Mouse (Mus musculus): ENCODE data around the gene Trabd. TPM values are rescaled to one million over a fixed set of nuclear protein-coding genes. Genes with fewer than 3 reads are reported as not detected.

The Trabd gene
- polyA plus RNA-seq, 1 experiment from 2014 or later: 51.3 TPM

DNA sequence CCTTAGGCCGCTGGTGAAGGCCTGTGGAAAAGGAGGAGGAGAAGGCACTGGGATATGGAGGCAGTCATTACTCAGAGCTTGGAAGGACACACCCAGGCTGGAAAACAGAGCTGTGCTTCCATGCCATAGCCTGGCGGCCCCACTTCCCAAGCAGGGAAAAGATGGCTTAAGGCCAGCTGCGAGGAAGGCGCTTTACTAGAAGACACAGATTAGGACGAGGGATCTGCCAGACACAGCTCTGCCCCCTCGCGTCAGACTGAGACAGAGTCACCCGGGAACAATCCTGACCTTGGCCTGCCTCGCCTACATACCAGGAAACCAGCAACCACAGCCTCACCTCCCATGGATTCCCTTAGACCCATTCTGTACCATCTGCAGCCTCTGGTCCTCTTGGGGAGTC is 35.2 kb downstream of the Trabd start:
- no peak for ATAC-seq (ENCODE audit: low FRiP score, low read depth)
- no peaks in the 10 kb centered on the region for H3K9me3 ChIP-seq
- H3K27me3 ChIP-seq: no peaks in the 10 kb centered on the region
- H3K9ac ChIP-seq: no peak overlapping the region
- no peak overlapping the region for H3K4me3 ChIP-seq
- WGBS: 89% methylated on average over 9 of the region's 9 CpGs
- no peak overlapping the region for H3K4me2 ChIP-seq (replicated peaks)
- H3K4me1 ChIP-seq: no peaks in the 10 kb centered on the region
- peaks cover 96% of the 10 kb centered on the region for H3K36me3 ChIP-seq
- H3K27ac ChIP-seq: no peak overlapping the region

DNA sequence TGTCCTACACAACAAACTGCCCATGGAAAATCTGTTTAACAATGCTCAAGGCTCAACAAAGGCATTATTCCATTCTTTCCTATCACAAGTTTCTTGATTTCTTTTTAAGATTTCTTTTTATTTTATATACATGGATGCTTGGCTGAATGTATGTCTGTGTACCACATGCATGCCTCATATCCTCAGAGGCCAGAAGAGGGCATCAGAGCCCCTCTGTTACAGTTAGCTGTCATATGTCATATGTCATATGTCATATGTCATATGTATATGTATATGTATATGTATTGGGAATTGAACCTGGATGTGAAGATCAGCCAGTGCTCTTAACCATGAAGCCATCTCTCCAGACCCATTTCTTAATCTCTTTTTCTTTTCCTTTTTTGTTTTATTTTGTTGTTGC is 43.1 kb downstream of the Trabd start:
- Histone ChIP-seq H3K36me3 (peaks cover 69% of the 10 kb centered on the region), H3K27ac (no peak overlapping the region)
- no peak for ATAC-seq (ENCODE audit: low FRiP score, low read depth)

DNA sequence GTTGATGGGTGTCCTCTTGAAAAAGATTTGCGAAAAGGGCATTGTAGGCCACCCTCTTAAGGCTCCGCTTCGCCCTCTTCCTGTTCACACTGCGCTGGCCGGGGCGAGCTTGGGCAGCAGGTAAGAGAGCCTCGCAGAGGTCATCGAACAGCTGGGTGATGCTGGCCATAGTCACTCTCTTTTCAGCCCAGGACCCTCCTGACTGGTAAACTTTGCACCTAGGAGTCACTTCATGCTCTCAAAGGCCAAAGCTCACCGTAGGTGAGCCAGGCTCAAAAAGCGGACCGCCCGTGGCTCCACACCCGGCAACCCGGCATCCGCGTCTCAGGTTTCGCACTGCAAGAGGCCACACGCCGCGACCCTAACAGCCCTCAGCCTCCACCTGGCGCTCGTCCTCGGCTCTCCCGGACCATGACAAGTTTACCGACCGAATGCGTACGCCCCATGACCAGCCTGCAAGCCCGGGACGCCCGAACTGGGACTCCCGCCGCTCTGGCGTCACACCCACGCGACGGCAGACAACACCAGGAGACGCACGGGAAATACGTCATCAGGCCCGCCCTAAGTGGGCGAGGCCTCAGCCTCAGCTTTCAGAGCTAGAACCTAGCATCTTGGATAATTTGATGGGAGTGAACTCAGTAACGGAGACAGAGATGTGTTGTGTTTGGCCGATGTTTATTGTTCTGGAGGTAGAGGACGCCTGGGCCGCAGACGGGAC is 47.9 kb downstream of the Trabd start, which contains the start of gene Tubgcp6:
Gene Tubgcp6 (minus strand): TSS at position 464 of the 718 bp plus-strand sequence.
- H3K4me3 ChIP-seq: peak within 1 kb of the TSS; percentile 88
- H3K9me3 ChIP-seq: no peaks in the 10 kb centered on the region
- H3K27ac ChIP-seq: peak within 1 kb of the TSS; percentile 72; the same call in 1 of the 2 replicates
- under 1% methylated on average over 47 of the region's 47 CpGs for WGBS
- peaks cover 46% of the 10 kb centered on the region for H3K4me1 ChIP-seq
- peak; percentile 87 for ATAC-seq (ENCODE audit: low FRiP score, low read depth)
- H3K36me3 ChIP-seq: peaks cover 33% of the 10 kb centered on the region
- peak within 1 kb of the TSS; percentile 96 for H3K4me2 ChIP-seq (replicated peaks)
- peak within 1 kb of the TSS; percentile 87 for H3K9ac ChIP-seq
- no peaks in the 10 kb centered on the region for H3K27me3 ChIP-seq

More for the DNA sequence above, 43.1 kb downstream of the Trabd start:
- no peaks in the 10 kb centered on the region for H3K27me3 ChIP-seq
- H3K9me3 ChIP-seq: no peaks in the 10 kb centered on the region
- H3K4me2 ChIP-seq (replicated peaks): no peak overlapping the region
- peaks cover 31% of the 10 kb centered on the region for H3K4me1 ChIP-seq
- no peak overlapping the region for H3K9ac ChIP-seq
- H3K4me3 ChIP-seq: no peak overlapping the region

DNA sequence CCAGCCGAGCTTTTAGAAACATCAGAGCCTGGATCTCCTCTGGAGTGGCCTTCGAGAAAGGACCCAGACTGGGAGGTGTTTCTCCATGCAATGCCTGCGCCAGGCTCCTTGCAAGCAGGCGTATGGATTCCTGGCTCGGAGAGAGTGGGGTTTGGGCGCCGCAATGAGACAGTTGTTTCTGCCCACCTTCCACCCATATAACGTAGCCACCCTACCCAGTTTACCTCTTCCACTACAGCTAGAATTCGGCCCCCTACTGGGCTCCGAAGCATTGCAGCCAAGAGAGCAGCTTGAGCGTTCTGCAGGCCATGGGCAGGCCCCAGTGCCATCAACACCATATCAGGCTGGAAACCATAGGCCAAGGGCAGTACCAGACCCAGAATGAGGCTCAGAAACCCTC is 48.7 kb downstream of the Trabd start:
- peak overlapping the region; percentile 88 for H3K4me3 ChIP-seq
- H3K27ac ChIP-seq: peak overlapping the region; percentile 72; the same call in 1 of the 2 replicates
- WGBS: 31% methylated on average over 11 of the region's 11 CpGs
- H3K9me3 ChIP-seq: no peaks in the 10 kb centered on the region
- no peaks in the 10 kb centered on the region for H3K27me3 ChIP-seq
- H3K4me1 ChIP-seq: peaks cover 50% of the 10 kb centered on the region
- ATAC-seq (ENCODE audit: low FRiP score, low read depth): no peak
- peak overlapping the region; percentile 87 for H3K9ac ChIP-seq
- peaks cover 26% of the 10 kb centered on the region for H3K36me3 ChIP-seq
- peak overlapping the region; percentile 96 for H3K4me2 ChIP-seq (replicated peaks)

DNA sequence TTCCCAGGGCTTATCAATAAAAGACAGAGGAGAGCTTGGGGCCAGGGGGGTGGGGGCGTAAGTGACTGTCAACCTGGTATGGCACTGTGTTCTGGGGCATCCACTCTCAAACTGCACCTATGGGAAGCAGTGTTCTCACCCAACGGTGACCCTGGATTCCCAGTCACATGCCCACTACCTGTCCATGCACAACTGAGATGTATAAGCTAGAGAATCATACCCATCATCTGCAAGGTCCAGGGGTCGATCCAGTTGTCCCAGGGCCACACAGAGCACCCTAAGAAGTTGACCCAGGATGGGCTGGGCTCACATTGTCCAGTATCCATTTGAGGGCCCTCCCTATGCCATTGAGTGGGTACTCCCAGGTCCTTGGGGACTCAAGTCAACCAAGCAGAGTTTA is 49.4 kb downstream of the Trabd start:
- Histone ChIP-seq H3K4me3 (no peak overlapping the region), H3K9me3 (no peaks in the 10 kb centered on the region), H3K9ac (no peak overlapping the region; the same call in 1 of the 2 replicates), H3K27ac (no peak overlapping the region), H3K27me3 (no peaks in the 10 kb centered on the region), H3K4me1 (peaks cover 54% of the 10 kb centered on the region), H3K36me3 (peaks cover 19% of the 10 kb centered on the region), H3K4me2 (replicated peaks) (peak overlapping the region; percentile 96; the same call in 1 of the 2 replicates)
- WGBS: 91% methylated on average over 3 of the region's 3 CpGs
- no peak for ATAC-seq (ENCODE audit: low FRiP score, low read depth)

DNA sequence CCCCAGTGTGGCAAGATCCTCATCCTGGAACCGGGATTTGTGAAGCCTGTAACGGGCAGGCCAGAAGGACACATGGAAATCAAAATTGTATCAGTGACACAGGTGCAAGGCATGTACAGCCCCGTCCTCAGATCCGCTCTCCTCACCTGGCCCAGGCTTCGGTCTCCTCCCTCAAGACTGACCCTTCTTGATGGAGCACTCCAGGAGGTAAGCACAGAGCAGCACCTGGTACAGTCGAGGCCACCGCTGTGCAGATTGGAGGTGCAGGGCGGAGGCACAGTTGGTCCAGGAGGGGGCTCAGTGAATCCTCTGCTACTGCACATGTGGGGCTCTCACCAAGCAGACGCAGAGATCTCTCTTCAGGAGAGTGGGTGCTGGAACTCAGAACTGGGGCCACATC is 50.4 kb downstream of the Trabd start:
- ATAC-seq (ENCODE audit: low FRiP score, low read depth): no peak
- Histone ChIP-seq H3K27me3 (no peaks in the 10 kb centered on the region), H3K4me3 (no peak overlapping the region), H3K9ac (no peak overlapping the region), H3K27ac (no peak overlapping the region), H3K36me3 (peaks cover 9% of the 10 kb centered on the region), H3K4me1 (peaks cover 44% of the 10 kb centered on the region), H3K9me3 (no peaks in the 10 kb centered on the region), H3K4me2 (replicated peaks) (no peak overlapping the region)
- WGBS: 93% methylated on average over 9 of the region's 9 CpGs

DNA sequence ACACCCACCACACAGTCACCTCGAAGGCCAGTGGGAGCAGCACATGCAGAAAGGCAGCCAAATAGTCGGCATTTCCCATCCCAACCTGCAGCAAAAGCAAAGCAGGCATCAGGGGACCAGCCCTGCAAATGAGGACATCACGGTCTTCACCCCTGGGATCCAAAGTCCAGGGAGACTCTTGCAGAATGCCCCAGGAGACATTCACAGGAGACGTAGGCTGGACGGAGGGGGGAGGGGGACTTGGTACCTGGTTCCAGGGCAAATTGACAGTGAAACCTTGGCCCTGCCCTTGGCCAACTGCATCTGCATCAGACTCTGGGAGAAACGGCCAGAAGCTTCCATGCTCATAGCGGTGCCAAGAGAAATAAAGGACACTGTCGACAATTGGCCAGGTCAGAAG is 51.7 kb downstream of the Trabd start:
- no peak overlapping the region for H3K4me3 ChIP-seq
- no peak overlapping the region for H3K9ac ChIP-seq
- H3K27ac ChIP-seq: no peak overlapping the region
- H3K27me3 ChIP-seq: no peaks in the 10 kb centered on the region
- peaks cover 7% of the 10 kb centered on the region; the same call in 1 of the 2 replicates for H3K36me3 ChIP-seq
- no peak for ATAC-seq (ENCODE audit: low FRiP score, low read depth)
- 88% methylated on average over 8 of the region's 8 CpGs for WGBS
- peaks cover 31% of the 10 kb centered on the region for H3K4me1 ChIP-seq
- no peak overlapping the region for H3K4me2 ChIP-seq (replicated peaks)
- no peaks in the 10 kb centered on the region for H3K9me3 ChIP-seq

DNA sequence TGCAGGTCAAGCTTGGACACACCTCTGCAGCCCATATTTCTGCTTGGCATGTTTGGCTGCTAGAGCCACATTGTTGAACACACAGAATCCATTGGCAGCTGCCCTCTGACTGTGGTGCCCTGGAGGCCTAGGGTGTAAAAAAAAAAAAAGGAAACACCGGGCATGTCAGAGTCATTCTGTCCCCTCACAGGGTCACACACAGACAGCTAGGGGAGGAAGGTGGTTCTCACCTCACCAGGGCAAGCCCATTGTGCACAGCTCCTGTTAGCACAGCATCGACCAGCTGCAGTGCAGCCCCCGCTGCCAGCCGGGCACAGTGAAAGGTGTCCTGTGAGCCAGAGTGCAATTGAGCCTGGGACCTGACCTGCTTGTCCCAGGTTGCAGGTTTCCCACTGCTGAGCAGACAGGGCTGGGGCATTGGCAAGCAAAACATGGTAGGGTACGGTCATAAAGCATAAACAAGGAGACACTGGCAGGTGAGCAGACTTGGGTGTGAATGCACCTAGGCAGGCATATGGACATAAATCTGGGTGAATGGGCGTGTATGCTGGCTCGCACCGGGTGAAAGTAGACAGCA is 52.5 kb downstream of the Trabd start:
- Histone ChIP-seq H3K4me3 (peak overlapping the region; percentile 63), H3K9me3 (no peaks in the 10 kb centered on the region), H3K4me2 (replicated peaks) (peak overlapping the region; percentile 86), H3K27me3 (no peaks in the 10 kb centered on the region), H3K27ac (no peak overlapping the region), H3K4me1 (peaks cover 23% of the 10 kb centered on the region), H3K9ac (peak overlapping the region; percentile 75; the same call in 1 of the 2 replicates), H3K36me3 (peaks cover 7% of the 10 kb centered on the region; the same call in 1 of the 2 replicates)
- ATAC-seq (ENCODE audit: low FRiP score, low read depth): no peak
- 82% methylated on average over 8 of the region's 8 CpGs for WGBS

DNA sequence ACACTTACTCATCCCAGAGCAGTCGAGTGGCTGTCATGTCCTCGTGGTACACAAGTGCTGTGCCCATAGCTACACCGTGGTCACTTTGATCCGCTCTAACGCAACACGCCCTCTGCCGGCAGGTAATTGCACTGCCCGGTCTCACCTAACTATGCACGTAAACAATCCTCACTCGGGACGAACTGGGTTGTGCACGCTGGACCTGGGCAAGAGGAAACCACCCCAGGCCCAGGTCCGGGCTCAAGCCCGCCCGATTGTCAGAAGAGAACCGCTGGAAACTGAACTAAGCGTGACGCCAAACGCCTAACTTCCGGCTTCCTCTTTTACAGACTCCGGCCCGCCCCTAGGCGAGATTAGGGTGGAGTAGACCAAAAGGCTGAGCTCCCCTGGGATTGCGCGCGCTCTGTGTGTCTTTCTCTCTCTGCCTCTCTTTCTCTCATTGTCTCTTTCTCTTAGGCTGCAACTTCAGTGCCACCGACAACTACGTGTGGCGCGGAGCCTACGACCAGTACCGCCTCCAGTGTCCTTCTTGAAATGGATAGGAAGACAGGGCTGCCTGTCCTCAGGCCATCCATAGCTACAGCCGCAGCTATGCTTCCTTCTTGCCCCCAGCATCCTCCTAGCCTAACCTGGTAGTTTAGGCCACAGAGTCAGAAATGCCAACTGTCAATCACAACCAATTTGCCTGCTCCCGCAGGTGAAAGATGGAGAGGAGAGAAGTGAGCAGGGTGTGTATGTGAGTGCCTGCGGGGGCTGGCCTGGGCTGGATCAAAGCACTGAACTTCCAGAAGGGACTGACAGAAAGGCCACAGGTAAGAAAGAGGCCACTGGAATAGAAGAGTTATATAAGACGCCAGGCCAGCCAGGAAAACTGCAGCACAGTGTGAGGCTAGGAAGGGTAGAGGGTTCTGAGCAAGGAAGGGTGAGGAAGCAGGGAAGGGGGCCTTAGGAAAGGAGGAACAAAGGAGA is 53.7 kb downstream of the Trabd start, which contains the start of gene Hdac10:
Gene Hdac10 (minus strand): TSS at position 319 of the 969 bp plus-strand sequence.
- WGBS: 3% methylated on average over 36 of the region's 36 CpGs
- peaks cover 7% of the 10 kb centered on the region; the same call in 1 of the 2 replicates for H3K36me3 ChIP-seq
- H3K9me3 ChIP-seq: no peaks in the 10 kb centered on the region
- peak within 1 kb of the TSS; percentile 68 for H3K27ac ChIP-seq
- H3K4me1 ChIP-seq: peaks cover 19% of the 10 kb centered on the region
- peak; percentile 82 for ATAC-seq (ENCODE audit: low FRiP score, low read depth)
- H3K9ac ChIP-seq: peak within 1 kb of the TSS; percentile 75
- no peaks in the 10 kb centered on the region for H3K27me3 ChIP-seq
- peak within 1 kb of the TSS; percentile 63 for H3K4me3 ChIP-seq
- peak within 1 kb of the TSS; percentile 86 for H3K4me2 ChIP-seq (replicated peaks)

DNA sequence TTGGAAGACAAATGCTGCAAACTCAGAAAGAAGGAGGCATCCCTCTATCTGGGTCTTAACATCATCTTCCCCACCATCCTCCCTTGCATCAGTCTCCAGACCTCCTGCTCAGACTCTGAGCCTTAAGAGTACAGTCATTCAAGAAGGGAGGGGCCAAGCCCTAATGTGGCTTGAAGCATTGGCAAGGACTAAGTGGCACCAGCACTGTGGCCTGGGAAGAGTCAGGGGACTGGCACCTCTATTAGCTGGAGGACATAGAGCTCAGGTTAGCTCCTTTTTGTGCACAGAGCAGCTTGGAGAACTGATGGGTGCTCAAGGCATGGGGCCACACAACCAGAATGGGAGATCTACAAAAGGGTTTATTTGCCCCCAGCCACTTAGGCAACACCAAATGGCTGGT is 55.3 kb downstream of the Trabd start:
- no peak overlapping the region for H3K4me2 ChIP-seq (replicated peaks)
- H3K27me3 ChIP-seq: no peaks in the 10 kb centered on the region
- H3K9ac ChIP-seq: no peak overlapping the region
- peaks cover 4% of the 10 kb centered on the region; the same call in 1 of the 2 replicates for H3K36me3 ChIP-seq
- no peak for ATAC-seq (ENCODE audit: low FRiP score, low read depth)
- no peak overlapping the region for H3K4me3 ChIP-seq
- H3K27ac ChIP-seq: no peak overlapping the region
- no peaks in the 10 kb centered on the region for H3K9me3 ChIP-seq
- peaks cover 12% of the 10 kb centered on the region for H3K4me1 ChIP-seq

DNA sequence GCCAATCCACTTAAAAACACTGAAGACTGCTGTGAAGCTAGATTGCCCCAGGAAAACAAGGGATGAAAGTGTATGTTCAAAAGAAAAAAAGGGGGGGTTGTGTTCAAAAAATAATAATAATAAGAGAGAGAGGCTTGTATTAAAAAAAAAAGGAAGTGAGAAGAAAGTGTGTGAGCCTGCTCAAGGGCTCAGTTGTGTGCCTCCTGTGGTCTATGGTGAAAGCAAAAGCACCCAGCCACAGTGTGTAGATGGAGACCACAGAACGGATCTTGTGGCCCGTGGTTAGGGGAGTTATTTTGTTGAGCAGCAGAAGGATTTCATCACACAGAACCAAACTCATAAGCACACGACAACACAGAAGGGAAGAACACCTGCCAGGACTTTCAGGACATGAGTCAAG is 56.4 kb downstream of the Trabd start:
- Histone ChIP-seq H3K36me3 (no peaks in the 10 kb centered on the region), H3K4me3 (no peak overlapping the region), H3K27ac (no peak overlapping the region), H3K4me1 (peaks cover 12% of the 10 kb centered on the region), H3K27me3 (no peaks in the 10 kb centered on the region), H3K9me3 (no peaks in the 10 kb centered on the region), H3K9ac (no peak overlapping the region), H3K4me2 (replicated peaks) (no peak overlapping the region)
- ATAC-seq (ENCODE audit: low FRiP score, low read depth): no peak
- WGBS: 85% methylated on average over 3 of the region's 3 CpGs
